Mouse (Mus musculus) spleen, embryonic (tissue): ENCODE measurements around the gene Pikfyve.

ENCODE experiments used
- CTCF ChIA-PET: fragments of 350-600 bp; sonication (Branson Sonifier 250); formaldehyde crosslinking; loops from one replicate; lab custom pipeline; 2022; lab: Charles Lee

Gene Pikfyve

GRCm38 (mm10) chr1:65186287-65187073, at the start of gene Pikfyve, which contains the start of gene Idh1:
Gene Pikfyve (plus strand): TSS chr1:65186683.
Gene Idh1 (minus strand): TSS chr1:65186500.
- CTCF ChIA-PET: interaction anchor here (0.8 kb wide), 1 partner anchor 431 kb away, joined by 3 read pairs; no protein-coding TSS in a partner anchor

- CTCF ChIA-PET: no interaction called here
Observed at GRCm38 (mm10) chr1:65137560-65137959, 48.9 kb upstream of the Pikfyve start.

- CTCF ChIA-PET: no interaction called here
Observed at GRCm38 (mm10) chr1:65144783-65145182, 41.7 kb upstream of the Pikfyve start.

- CTCF ChIA-PET: no interaction called here
Observed at GRCm38 (mm10) chr1:65146601-65147000, 39.9 kb upstream of the Pikfyve start.

- CTCF ChIA-PET: no interaction called here
Observed at GRCm38 (mm10) chr1:65147326-65147725, 39.2 kb upstream of the Pikfyve start.

GRCm38 (mm10) chr1:65147971-65148370, 38.5 kb upstream of the Pikfyve start:
- CTCF ChIA-PET: no interaction called here

GRCm38 (mm10) chr1:65154814-65155213, 31.7 kb upstream of the Pikfyve start:
- CTCF ChIA-PET: no interaction called here

- CTCF ChIA-PET: no interaction called here
Observed at GRCm38 (mm10) chr1:65156111-65156510, 30.4 kb upstream of the Pikfyve start.

- CTCF ChIA-PET: no interaction called here
Observed at GRCm38 (mm10) chr1:65162210-65162609, 24.3 kb upstream of the Pikfyve start.

GRCm38 (mm10) chr1:65167496-65167895, 19.0 kb upstream of the Pikfyve start:
- CTCF ChIA-PET: no interaction called here

GRCm38 (mm10) chr1:65169536-65169935, 16.9 kb upstream of the Pikfyve start:
- CTCF ChIA-PET: interaction anchor here (1.0 kb wide), 1 partner anchor 9 kb away, joined by 3 read pairs; no protein-coding TSS in a partner anchor

GRCm38 (mm10) chr1:65169947-65170346, 16.5 kb upstream of the Pikfyve start:
- CTCF ChIA-PET: no interaction called here

- CTCF ChIA-PET: interaction anchor here (0.6 to 0.7 kb wide), 2 partner anchors 731 to 1916 kb away, joined by 3 to 20 read pairs; no protein-coding TSS in a partner anchor
Observed at GRCm38 (mm10) chr1:65171579-65171978, 14.9 kb upstream of the Pikfyve start.

- CTCF ChIA-PET: no interaction called here
Observed at GRCm38 (mm10) chr1:65173716-65174115, 12.8 kb upstream of the Pikfyve start.

- CTCF ChIA-PET: no interaction called here
Observed at GRCm38 (mm10) chr1:65176171-65176570, 10.3 kb upstream of the Pikfyve start.

GRCm38 (mm10) chr1:65176912-65177311, 9.6 kb upstream of the Pikfyve start:
- CTCF ChIA-PET: no interaction called here

- CTCF ChIA-PET: interaction anchor here (1.0 to 1.2 kb wide), 2 partner anchors 9 to 40 kb away, joined by 3 read pairs; no protein-coding TSS in a partner anchor
Observed at GRCm38 (mm10) chr1:65177452-65177851, 9.0 kb upstream of the Pikfyve start.

- CTCF ChIA-PET: interaction anchor here (0.6 to 1.2 kb wide), 3 partner anchors 9 to 110 kb away, joined by 3 to 4 read pairs (median 3); no protein-coding TSS in a partner anchor
Observed at GRCm38 (mm10) chr1:65178126-65178901, 8.2 kb upstream of the Pikfyve start.

- CTCF ChIA-PET: interaction anchor here (1.2 kb wide), 1 partner anchor 10 kb away, joined by 3 read pairs; no protein-coding TSS in a partner anchor
Observed at GRCm38 (mm10) chr1:65178902-65179432, 7.5 kb upstream of the Pikfyve start.

- CTCF ChIA-PET: no interaction called here
Observed at GRCm38 (mm10) chr1:65179634-65180249, 6.7 kb upstream of the Pikfyve start.

GRCm38 (mm10) chr1:65181459-65181858, 5.0 kb upstream of the Pikfyve start:
- CTCF ChIA-PET: no interaction called here
